Mouse (Mus musculus) megakaryocyte-erythroid progenitor cell, adult 5-6 weeks (primary cell): Measurements from ENCODE around the gene Evi5l. TPM values are rescaled to one million over a fixed set of nuclear protein-coding genes. Genes with fewer than 3 reads are reported as not detected.
"Not testable (repeated sequence)": the region's sequence is repeated elsewhere in the genome, so short reads cannot be mapped to it uniquely, and the experiment has no call there.

Source experiments
- ATAC-seq: replicated peaks from 2 replicates; pipeline ENCODE4 v1.8.0; 2016; ENCODE audit warnings: mild to moderate bottlenecking, inconsistent platforms; ENCODE audit not compliant: severe bottlenecking, poor library complexity, low FRiP score, low TSS enrichment
- total RNA-seq, 2 experiments: library from RNA; stranded (forward) in 1 of 2; stranded (reverse) in 1 of 2; fragments of 200-1000, 215-1000 nt in 1 of 2; fragments of >200 nt in 1 of 2; fragmentation: Nextera tagmentation in 1 of 2; gene quantifications; 2 replicates each; pipeline ENCODE4 v1.2.3; 2014 to 2017

The Evi5l gene
- total RNA-seq, 2 experiments from 2014 or later, result 9.1 to 9.7 TPM

DNA sequence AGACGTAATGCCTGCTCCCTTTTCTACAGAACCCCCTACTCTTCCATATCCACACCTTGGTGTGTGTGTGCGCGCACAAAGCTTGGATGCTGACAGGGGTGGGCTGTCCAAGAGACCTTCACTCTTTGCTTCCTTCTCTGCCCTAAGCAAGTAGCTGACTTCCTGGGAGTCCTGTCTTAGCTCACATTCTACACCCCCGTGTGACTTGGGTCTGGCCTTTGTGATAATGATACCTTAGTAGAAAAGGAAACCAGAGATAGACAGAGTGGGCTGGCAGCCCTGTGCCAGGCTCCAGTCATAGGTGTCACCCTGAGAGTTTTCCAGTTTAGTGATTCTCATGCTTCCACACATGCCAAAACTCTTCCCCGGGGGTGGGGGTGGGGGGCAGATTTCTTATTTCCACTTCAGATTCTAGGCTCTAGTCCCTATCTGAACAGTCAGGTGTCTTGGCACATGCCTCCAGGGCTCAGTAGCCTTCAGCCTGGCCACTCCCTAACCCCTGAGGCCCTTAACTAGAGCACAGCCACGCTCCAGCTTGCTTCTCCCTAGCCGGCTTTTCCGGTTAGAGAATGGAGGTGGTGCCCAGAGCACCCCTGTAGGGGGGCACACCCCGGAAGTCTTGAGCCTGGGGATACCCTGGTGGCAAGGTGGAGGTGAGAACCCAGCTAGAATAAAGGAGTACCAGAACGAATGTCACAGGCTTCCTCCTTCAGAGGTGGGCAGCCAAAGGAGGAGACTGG, 64.4 kb downstream of the Evi5l start:
- peak; percentile 71 for ATAC-seq

- peak; percentile 9 for ATAC-seq
Observed at GRCm38 (mm10) chr8:4237814-4238433, 71.6 kb downstream of the Evi5l start.

DNA sequence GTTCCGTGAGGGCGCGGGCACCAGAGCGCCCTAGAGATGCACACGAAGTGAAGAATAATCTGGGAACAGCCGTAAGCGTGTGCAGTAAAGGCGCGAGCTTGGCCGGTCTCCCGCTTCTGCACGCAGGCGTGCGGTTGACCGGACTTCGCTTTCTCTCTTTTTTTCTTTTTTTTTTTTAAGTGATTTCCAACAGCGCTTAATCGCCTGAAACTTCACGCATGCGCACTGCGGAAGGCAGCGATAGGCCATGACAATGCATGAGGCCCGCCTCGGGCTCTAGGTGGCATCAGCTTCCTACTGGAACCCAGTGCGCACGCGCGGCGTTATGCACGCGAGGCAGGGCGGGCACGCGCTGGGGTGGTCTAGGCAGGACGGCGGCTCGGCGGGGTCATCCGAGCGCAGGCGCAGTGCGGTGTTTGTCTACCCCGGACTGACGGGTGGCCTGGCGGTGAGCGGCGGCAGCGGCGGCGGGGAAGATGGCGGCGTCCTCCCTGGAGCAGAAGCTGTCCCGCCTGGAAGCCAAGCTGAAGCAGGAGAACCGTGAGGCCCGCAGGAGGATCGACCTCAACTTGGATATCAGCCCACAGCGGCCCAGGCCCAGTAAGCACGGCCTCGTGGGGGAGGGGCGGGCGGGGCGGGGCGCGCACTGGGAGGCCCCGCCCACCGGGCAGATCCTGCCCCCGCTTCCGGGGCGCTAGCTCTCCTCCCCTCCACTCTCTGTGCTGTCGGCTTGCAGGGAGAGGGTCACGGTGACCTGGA, 72.2 kb downstream of the Evi5l start, which contains the start of the genes Map2k7 and Gm49320:
Gene Map2k7 (plus strand): TSS at position 307 of the 759 bp plus-strand sequence.
Gene Gm49320 (plus strand): TSS at position 432 of the 759 bp plus-strand sequence.
- ATAC-seq, result peak; percentile 83

GRCm38 (mm10) chr8:4239193-4239890, 73.0 kb downstream of the Evi5l start:
- peak; percentile 61 for ATAC-seq

GRCm38 (mm10) chr8:4245061-4245460, 78.7 kb downstream of the Evi5l start:
- ATAC-seq, result no peak

DNA sequence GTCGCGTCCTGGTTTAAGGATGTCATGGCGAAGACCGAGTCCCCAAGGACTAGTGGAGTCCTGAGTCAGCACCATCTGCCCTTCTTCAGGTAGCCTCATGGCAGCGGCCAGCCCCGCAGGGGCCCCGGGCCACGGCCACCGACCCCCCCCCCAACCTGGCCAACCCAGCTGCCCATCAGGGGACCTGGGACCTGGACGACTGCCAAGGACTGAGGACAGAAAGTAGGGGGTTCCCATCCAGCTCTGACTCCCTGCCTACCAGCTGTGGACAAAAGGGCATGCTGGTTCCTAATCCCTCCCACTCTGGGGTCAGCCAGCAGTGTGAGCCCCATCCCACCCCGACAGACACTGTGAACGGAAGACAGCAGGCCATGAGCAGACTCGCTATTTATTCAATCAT, 79.4 kb downstream of the Evi5l start:
- no peak for ATAC-seq

DNA sequence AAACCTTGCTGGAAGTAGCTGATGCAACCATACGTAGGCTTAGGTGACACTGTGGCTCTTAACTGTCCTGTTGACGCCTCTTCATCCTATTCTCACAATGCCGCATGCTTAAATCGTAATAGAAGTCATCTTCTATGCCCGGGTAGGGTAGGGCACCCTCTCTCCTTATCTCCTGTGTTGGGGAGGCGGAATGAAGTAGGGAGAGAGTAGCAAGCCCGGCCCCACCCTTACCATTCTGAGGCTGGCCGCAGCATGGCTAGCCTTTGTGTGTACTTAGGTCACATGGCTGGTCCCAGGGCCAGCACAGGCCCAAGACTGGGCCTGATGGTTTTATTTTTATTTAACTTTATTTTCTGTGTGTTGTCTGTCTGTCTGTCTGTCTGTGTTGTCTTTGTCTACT, 80.9 kb downstream of the Evi5l start:
- no peak for ATAC-seq

- no peak for ATAC-seq
Observed at GRCm38 (mm10) chr8:4247951-4248540, 81.7 kb downstream of the Evi5l start, which contains the start of gene Tgfbr3l. Tgfbr3l (plus strand) TSS chr8:4248214.

DNA sequence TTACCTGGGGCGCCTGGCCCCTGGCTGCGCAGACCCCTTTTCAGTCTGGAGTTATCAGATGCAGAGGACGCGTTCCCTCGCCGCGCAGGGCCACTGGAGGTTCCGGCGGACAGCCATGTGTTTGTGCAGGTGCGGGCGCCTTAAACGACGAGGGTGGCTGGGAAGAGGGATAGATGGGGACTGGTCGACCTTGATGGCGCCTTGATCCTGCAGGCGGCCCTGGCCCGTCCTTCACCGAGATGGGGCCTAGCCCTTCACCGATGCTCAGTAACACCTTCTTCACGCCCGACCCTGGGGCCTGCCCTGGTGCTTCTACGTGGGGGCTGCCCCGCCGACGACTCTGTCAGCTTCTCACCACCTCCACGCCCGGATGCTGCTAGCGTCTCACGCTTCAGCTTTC, 82.8 kb downstream of the Evi5l start:
- ATAC-seq, result no peak

GRCm38 (mm10) chr8:4250306-4250970, 84.1 kb downstream of the Evi5l start:
- peak; percentile 66 for ATAC-seq

GRCm38 (mm10) chr8:4252116-4252760, 85.9 kb downstream of the Evi5l start:
- ATAC-seq, result no peak

GRCm38 (mm10) chr8:4252934-4253841, 86.8 kb downstream of the Evi5l start, which contains the start of gene Snapc2:
Snapc2 (plus strand) TSS chr8:4253080.
- peak; percentile 81 for ATAC-seq

DNA sequence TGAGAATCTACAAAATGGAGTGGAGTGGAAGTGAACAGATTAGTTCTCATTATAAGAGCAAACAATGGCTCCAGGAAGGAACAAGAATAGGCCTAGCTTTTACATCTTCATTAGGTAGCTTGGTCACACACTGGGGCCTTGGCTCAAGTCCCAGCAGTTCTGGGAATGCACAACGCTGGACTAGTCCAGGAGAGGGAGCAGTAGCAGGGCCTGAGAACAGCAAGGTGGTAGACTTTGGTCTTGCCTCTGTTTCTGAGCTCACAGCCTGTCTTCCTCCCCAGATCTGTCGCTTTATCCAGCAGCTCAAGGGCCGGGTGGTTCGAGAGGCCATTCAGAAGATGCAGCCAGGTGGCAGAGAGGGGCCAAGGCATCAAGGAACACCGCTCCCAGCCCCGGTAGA, 87.6 kb downstream of the Evi5l start:
- ATAC-seq, result no peak

DNA sequence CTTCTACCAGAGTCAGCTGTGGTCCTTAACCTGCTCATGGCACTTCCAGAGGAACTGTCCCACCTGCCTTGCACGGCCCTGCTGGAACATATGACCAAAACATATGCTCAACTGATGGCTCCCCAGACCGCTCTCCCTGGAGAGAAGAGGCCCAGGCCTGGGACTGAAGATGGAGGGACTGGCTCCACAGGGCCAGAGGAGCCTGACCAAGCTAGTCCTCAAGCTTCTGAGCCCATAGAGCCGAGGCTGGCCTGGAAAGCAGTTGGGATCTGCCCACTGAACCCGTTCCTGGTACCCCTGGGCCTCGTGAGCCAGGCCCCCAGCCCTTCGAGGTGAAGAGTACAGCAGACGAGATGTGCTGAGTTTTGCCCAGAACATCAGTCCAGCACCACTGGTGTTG, 89.1 kb downstream of the Evi5l start:
- not testable (repeated sequence) for ATAC-seq

- no peak for ATAC-seq
Observed at GRCm38 (mm10) chr8:4256911-4257310, 90.5 kb downstream of the Evi5l start.

GRCm38 (mm10) chr8:4257350-4257749, 91.0 kb downstream of the Evi5l start:
- ATAC-seq, result no peak

GRCm38 (mm10) chr8:4258233-4258632, 91.9 kb downstream of the Evi5l start:
- ATAC-seq, result peak; percentile 72
